Mouse (Mus musculus): ENCODE measurements around the gene Hamp.

The Hamp gene

DNA sequence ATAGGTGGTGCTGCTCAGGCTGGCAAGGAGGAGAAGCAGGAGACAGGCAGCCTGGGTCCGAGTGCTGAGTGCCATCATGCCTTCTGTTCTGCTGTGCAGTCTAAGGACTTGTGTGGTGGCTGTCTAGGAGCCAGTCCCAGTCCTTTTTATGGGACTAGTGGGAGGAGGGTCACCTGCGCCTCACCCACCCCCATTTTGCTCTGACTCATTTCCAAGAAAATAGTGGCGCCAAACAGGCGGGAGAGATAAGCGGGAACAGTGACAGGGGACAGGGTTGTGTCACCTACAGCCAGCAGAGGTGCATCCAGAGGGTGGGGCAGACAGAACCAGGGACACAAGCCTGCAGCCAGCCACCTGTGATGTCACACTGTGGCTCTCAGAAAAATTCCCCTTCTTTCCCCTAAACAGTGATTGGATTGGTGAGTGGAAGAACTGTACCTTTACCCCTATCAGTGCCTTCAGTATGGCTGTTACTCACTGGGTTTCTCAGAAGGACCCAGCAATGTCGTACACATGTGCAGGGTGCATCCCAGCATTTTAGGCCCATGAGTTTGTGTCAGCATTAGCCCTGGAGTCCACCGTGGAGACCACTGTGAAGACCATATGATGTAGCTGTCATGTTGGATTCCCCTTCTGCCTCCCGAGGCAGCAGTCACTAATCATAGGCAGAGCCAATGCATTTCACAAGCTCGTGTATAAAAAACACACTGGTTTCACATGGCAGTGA, at the start of gene Hamp:
Hamp (minus strand) TSS at position 124 of the 727 bp plus-strand sequence.
- no peak for DNase-seq

DNA sequence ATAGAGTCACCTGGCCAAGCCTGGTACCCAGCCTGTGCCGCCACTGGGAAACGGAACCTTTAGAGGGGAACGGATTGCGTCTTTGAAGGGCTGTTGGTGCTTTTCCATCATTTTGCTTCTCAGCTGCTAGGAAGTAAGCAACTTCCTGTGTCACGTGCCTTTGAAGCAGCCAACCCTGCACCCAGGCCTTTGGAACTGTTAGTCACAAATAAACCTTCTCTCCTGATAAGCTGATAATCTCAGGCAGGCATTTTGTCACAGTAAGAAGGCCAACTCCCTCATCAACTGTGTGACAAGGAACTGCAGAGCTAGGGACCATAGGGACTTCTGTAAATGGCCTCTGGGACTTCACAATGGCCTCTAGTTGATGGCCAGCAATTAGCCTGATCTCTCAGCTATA, 48.3 kb upstream of the Hamp start:
- DNase-seq = no peak

DNA sequence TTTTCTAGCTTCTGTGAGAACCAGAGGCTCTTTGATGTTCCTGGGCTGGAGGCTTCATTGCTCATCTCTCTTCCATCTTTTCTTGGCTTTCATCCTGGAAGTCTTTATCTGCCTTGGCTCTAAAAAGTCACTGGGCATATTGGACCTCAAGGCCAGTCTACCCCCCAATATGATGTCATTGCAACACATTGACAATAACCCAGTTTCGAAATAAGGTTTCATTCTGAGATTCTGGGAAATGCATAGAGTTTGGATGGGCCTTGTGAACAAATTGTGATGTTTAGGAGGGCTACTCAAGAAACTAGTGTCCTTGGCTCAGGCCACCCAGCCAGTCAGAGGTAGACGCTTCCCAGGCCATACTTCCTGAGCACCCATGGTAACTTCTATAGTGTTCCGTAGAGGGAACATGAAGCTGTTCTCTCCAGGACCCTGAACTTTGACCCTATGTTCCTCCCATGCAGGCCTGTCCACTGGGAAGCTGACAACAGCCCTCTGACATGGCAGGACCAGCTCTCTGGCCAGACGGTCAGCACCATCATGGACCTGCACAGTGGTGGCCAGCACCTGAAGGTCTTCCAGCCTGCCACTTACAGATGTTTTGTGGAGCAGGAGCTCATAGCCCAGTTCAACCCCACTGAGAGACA, 44.8 kb upstream of the Hamp start:
- no peak for DNase-seq

DNA sequence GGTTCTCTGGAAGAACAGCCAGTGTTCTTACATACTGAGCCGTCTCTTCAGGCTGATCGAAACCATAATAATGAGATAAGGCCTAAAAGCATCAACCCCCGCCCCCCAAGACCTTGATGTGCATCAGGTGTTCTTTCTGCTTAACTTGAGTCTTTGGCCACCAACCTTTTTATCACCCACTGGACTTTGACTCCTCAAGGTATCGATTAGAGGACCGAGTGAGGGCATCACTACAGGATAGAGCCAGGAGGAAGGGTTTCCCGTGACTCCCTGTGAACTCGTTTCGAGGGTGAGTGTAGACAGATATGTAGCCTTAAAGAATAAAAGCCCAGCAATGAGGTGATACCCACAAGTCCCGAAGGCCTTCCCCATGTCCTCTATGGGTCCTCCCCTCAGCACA, 41.5 kb upstream of the Hamp start:
- DNase-seq = no peak

DNA sequence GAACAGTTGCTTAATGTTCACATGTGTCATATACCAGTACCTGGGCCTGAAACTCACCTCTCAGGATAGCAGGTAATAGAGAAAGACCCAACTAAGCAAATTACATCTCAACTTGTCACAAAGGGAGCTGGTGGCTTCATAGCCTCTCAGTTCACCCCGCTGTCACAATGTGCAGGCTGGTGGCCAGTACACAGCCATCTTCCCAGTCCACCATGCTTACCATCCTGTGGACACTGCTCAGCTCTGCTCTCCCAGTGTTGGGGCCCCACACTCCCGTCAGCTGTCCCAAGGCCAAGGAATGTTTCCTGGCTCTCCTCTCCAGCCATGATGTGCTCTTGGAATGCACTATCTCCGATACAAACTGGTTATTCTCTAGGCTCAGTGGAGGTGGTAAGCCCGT, 37.9 kb upstream of the Hamp start:
- no peak for DNase-seq

DNA sequence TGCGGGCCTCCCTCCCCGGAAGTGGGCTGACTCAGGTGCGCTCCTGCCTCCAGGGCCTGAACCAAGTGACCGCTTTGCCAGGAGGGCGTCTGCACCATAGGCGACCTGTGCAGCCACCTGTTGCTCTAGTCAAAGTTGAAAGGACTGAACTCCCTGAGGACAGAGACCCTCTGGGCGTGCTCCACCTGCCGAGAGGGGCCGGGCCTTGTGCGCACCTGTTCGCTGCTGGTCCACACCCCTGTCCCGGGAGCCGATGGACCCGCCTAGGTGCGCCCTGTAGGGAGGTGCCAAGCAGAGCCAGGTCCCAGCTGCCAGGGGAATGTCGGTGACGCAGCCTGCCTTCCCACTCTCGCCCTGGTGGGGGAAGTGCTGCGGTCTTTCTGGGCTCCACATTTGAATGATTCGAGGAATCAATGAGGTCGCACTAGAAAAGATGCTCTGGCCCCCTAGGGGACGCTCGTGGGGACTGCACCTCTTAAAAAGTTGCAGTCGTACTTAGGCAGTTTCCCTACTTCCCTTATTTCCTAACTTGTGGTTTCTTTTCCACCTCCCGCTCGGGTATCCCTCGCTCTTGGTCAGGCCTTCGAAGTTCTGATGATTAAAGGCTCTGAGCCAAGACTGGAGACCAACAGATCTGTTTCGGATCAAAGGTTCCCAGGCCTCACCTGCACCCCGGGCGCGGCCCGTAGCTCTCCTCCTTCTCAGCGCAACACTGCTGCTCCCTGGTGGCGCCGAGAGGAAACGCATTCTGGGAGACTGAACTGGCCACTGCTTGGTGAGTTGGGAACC, 29.9 kb upstream of the Hamp start, which contains the start of gene Fam187b:
Fam187b (plus strand) TSS at position 290 of the 789 bp plus-strand sequence.
- DNase-seq = peak; percentile 95

DNA sequence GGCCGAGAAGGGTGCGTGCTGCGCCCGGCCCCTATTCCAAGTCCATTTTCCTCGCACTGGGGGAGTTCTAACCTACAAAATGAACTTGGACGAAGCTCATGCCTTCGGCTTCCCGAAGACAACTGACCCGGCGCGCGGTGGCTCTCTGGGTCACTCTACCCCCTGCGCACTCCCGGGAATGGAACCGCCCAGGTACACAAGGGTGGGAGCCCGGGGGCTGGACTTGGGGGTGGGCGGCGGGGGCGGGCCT, 29.3 kb upstream of the Hamp start, which contains the start of gene Lsr:
Lsr (minus strand) TSS at position 214 of the 250 bp plus-strand sequence.
- no peak for DNase-seq

DNA sequence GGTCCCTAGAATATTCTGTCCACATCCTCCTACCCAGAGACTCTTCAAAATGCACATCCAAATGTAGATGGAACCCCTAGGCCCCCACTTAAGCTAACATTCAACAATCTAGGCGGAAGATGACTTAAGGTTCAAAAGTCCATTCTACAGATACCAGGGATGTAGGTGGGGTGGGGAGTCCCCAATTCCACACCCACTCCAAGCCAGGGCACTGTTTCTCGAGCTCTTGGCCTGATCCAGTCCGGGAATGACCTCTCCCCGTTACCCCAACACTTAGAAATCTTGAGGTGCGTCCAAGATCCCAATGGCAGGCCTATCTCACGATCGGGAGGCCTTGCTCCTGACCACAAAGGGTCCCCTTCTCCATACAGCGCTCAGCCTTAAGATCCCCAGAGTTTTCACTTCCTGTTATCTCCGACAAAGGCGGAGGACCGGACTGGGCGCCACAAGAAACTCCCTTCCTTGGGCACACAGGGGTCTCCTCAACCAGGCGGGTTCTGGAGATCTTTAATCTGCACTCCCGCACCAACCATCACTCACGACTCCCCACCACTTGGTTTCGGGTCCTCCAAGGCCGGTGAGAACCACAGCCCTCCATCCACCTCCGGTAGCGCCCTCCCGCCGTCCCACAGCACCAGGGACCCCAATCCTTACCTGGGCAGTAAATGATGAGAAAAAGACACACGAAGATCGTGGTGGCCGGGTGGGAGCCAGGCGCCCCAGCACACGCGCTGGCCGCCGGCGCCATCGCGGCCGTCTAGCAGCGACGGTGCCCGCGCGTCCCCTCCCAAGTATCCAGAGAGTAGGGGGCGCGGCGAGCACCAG, 28.8 kb upstream of the Hamp start:
- DNase-seq = no peak

DNA sequence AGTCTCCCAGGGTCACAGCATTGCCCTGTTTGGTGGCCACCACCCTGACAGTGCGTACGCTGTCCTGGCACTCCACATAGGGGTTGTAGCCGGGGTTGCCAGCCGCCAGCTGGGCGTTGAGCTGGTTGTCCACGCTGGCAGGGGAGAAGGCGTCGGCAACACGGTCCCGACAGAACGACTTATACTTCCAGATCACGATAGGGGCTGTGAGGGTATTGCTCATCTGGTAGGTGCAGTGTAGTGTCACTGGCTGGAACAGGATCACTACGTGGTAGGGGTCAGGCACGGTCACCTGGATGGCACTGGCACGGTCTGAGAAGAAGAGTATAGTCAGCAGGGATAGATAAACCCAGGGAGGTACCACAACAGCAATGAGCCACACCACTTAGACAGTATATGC, 28.1 kb upstream of the Hamp start:
- DNase-seq = no peak

DNA sequence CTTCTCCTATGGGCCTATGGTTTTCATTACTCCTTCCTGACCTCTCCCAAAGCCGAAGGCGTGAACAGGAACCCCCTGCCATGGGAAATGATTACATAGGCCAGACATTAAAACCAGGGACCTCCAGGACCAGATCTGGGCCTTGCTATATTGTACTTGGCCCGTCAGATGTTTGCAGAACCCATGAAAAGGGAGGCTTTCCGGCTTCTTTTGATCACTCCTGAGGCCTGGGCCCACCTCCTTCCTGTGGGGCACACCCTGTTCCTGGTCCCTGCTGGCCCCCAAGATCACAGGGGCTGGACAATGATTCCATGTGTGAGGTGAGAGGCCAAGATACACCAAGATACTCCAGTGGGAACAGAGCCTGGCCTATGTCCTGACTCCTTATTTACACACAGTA, 25.3 kb upstream of the Hamp start:
- no peak for DNase-seq

DNA sequence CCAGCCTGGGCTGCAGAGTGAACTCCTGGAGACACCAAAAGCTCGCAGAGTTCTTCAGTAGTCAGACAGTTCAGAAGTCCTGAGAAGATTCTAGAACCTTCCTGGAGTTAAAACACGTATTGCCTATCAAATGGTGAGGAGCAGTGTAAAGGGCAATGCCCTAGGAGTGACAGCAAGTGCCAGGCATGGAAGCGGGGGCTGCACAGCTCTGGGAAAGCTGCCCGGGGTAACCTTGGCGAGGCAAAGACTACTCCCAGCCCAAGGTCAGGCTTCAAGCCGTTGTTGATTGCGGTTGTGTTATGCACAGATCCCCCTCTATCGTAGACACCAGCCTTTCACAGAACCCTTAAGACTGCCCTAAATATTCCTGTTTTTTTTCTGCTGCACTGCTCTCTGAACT, 24.8 kb upstream of the Hamp start:
- DNase-seq = peak; percentile 16

DNA sequence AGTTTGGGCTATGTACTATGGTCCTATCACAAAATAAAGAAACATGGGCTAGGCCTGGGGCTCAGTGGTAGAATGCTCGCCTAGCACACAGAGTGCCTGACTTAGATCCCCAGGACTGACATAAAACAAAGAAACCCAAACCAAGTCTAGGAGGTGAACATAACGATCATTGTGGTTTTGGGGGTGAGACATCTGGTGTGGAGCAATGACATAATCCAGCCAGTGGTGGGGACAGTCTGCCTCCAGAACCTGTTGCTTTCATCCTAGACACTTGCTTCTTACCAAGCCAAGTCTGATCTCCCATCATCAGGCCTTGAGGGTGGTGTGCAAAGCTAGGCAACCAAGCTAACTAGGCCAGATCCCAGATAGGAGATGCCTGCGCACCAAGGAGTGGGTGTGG, 22.8 kb upstream of the Hamp start:
- peak; percentile 13 for DNase-seq

DNA sequence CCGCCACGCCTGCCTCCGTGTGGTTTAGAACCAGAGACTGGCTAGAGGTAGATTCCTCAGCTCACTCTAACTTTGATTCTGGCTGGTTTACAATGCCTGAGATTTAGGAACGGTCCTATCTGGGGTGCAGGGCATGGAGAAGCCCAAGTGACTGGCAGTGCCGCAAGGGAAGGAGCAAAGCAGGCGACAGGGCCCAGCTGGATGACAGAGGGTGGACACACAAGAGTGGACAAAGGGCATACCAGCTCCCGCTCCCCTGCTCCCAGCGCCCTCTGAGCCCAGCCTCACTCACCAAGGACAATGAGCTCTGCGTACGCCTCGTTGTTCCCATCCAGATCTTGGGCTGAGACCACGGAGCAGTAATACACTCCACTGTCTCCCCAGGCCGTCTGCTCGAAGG, 21.8 kb upstream of the Hamp start:
- peak; percentile 16 for DNase-seq

DNA sequence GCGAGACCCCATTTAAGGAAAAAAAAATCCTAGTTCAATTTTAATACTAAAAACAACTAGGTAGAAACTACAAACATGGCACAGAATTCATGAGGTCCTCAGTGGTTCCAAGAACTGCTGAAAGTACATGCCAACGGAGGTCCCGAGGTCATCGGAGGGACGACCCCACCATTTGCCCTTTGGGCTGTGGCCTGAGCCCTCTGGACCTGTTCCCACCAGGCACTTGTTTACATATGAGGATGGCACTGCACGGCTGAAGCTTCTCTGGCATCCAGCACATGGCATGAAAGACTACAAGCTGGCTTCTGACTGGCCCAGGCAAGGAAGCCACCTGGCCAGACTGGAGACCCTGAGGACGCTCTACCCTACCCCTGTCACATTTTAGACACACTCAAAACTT, 20.5 kb upstream of the Hamp start:
- no peak for DNase-seq

DNA sequence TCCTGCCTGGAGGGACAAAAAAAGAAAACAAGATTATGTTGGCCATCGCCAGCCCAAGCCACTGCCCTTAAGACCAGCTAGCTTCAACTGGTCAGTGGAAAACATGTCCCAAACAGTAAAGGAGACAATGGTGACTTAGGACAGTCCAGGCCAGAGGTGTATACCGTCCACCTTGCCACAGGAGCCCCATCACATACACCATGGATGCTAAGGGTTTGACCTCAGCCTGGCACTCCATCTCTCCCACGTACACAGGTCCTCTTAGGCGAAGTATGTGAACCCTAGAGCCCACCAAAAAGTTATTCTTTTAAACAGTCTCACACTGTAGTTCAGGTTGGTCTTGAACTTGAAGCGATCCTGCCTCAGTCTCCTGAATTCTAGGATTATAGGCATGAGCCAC, 19.0 kb upstream of the Hamp start:
- DNase-seq = no peak

DNA sequence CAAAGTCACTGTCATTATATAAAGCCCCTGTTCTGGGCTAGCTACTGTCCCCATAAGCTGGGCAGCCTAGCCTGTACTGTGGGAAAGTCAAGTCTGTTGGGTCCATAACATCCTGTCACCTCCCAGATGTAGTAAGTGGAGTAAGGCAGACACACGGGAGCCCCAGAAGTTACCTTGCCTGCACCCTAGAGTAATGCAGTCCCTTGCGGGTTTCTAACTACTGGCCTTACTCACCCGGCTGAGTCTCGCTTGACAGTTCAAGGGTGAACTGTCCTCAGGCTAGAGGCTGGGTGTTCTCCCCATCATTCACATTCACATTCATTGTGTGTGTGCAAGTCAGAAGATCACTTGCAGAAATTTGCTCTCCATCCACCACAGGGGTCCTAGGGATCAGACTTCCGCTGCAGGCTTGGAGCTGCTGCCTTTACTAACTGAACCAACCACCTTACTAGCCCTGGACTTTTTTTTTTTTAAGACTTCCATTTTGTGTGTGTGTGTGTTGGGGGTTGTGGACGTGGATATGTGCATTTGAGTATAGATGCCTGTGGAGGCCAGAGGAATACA, 16.0 kb upstream of the Hamp start:
- DNase-seq = peak; percentile 9

DNA sequence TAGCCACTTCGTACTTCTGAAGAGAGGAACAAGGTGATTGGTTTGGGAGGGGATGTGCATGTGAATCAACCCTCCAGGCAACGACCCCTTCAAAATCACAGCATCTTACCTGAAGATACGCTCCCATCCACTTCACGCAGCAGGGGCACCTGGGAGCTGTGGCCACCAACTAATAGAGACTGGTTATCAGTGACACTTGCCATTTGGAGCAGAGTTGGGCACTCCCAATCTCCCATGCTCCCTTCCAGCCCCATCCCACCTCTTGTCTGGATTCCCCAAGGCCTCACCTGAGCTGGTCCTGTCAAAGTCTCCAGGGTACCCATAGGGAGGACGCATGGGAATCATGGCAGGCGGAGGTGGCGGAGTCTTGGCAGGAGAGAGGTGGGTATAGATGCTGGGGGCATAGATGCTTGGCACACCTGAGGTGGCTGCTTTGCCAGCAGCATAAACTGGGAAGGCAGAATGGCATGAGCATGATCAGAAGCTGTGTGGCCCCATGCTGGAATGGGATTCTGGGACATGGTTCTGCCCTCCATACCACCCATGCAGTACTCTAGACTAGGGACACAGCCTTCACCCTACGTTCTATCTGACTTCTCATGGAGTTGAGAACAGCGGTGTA, 15.1 kb upstream of the Hamp start:
- peak; percentile 19 for DNase-seq

DNA sequence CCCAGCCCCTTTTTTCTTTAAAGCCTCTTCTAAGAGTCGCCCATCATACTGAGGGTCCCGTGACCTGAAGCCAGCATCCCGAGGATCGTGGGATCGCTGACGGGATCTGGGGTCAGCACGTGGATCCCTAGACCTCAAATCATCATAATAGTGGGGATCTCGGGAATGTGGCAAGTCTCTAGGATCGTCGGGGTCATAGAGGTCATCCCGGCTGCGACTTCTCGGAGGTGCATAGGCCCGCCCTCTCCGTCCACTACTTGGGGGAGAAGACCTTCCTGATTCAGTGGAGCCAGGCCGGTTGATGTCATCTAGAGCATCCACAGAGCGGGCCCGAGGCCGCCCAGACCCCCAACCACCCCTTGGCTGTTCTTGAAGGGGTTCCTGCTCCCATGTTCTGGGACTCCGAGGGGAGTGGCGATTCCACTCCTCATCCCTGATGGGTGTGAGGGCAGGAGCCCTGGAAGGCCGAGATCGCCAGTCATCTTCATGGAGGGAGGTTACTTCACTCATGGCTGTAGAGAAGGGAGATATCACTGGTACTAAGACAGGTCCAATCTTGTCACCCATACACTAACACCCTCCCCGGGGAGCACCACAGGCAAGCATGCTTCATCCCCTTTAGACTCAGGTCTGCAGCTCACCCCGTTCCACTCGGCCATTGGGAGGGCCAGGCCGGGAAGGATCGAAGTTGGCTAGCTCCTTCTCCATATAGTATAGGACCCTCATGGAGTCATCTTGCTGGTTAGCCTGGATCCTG, 14.5 kb upstream of the Hamp start:
- peak; percentile 37 for DNase-seq

DNA sequence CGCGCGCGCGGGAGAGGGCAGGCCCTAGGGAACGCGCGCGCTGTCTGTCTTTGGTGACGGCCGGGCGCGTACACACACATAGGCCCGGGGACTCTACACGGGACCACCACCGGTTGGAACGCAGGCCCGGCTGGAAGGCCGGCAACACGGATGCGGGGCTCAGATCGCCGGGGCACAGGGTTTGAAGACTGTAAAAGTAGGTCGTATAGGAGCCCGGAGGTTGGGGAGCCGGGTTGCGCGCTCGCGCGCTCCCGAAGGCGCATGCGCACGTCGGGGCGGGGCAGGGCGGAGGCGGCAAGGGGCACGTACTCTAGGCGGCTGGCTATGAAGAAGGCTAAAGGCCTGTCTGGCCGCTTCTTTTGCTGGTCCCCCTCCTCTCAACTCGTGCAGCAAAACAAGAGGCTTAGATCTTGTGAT, 13.5 kb upstream of the Hamp start:
- peak; percentile 95 for DNase-seq

DNA sequence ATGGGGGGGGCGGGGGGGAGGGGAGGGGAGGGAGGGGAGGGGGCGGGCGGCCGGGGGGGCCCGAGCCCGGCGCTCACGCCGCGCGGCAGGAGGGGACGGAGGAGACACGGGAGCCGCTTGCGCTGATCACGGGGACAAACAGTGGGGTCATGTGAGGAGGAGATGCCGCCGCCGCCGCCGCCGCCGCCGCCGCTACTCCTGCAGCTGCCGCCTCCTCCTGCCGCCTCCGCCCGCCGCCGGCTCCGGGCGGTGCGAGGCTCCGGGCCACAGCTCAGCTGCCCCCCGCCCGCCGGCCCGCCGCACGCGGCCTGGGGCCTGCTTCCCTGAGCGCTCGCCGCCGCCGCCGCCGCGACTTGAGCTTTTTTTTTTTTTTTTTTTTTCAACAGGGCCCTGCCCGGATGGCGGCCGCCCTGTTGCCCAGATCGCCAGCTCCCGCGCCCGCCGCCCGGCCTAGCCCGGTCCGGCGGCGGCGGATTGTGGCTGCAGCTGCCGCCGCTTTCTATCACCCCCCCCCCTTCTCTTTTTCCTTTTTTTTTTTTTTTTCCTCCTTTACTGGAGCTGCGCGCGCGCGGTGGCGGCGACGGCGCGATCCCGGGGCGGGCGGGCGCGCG, 13.0 kb upstream of the Hamp start, which contains the start of gene Usf2:
Usf2 (minus strand) TSS at position 48 of the 611 bp plus-strand sequence.
- peak; percentile 84 for DNase-seq

DNA sequence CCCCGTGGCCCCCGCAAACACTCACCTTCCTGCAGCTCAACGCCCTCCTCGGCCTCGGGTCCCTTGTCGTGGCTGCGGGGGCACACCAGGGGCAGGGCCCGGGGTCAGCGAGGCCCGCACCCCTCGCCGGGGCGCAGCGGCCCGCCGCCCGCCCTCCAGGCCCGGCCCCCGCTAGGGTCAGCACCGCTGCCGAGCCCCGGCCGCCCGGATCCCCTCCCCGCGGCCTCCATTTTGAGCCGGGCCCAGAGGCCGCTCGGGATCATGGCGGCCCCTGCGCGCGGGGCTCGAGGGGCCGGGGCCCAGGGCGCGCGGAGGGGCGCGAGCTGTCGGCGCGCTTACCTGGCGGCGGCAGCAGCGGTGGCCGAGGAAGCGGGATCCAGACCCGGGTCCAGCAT, 12.5 kb upstream of the Hamp start:
- DNase-seq = peak; percentile 76
